ENCODE assay signal across 19 mouse cellular contexts in genomic region chr6:50593334-50593845, GRCm38 (mm10). TPM values are rescaled to one million over a fixed set of nuclear protein-coding genes. Genes with fewer than 3 reads are reported as not detected.
DNase-seq lines count a peak whose midpoint lies in the region; ATAC-seq and TF ChIP-seq lines count a peak whose summit lies in the region.
"Had no signal": no experiment of that assay in that cellular context is flagged by ENCODE, and none has a peak within 500 bp of the region (broad histone marks: within the 10 kb centered on the region; RNA-seq: fewer than 3 reads in every experiment).

No protein-coding gene starts in this region.

- H3K9ac ChIP-seq in kidney, postnatal 0 days (ENCODE audit: low read depth, low read length) = no peak overlapping the region
- H3K9ac ChIP-seq: forebrain, embryonic 12.5 days; hindbrain, embryonic 14.5 days; intestine, embryonic 15.5 days; kidney, embryonic 15.5 days; limb, embryonic 15.5 days had no signal

- peak; percentile 48; the same call in 1 of the 2 replicates for TF ChIP-seq CTCF in kidney, postnatal 0 days (IDR thresholded peaks at IDR 0.05; ENCODE audit: low read depth)

- WGBS in kidney, postnatal 0 days = 72% methylated on average over 10 of the region's 10 CpGs

- DNase-seq in kidney, postnatal 0 days (ENCODE audit: low spot score) = no peak
- DNase-seq in kidney, postnatal 25 days = no peak
- DNase-seq in 3134 (ENCODE audit: extremely low read depth, insufficient read length, low spot score) (peak; percentile 39), 3T3-L1 (ENCODE audit: low read depth, low spot score) (peak; percentile 71), NIH3T3 (ENCODE audit: low read depth) (peak; percentile 48)
- DNase-seq in thymus, postnatal 10 days (ENCODE audit: low spot score in 2 of 2) = no peak
- no peak for DNase-seq in urinary bladder, postnatal 25 days (ENCODE audit: low spot score)
- DNase-seq in right cerebral cortex, postnatal 10 days (ENCODE audit: low spot score in 2 of 2) = no peak
- DNase-seq: cerebellum, adult 8-10 months; gastrocnemius, postnatal 36 days; heart, postnatal 14 days; layer of hippocampus, postnatal 36 days; lung, postnatal 36 days had no signal

- no peaks in the 10 kb centered on the region for H3K36me3 ChIP-seq in kidney, postnatal 0 days (ENCODE audit: insufficient read depth, low read length)
- H3K36me3 ChIP-seq: forebrain, embryonic 12.5 days; intestine, embryonic 15.5 days; kidney, embryonic 15.5 days; limb, embryonic 15.5 days had no signal

- no peaks in the 10 kb centered on the region for H3K9me3 ChIP-seq in kidney, postnatal 0 days (replicated peaks; ENCODE audit: low read length)
- H3K9me3 ChIP-seq: forebrain, embryonic 12.5 days; intestine, embryonic 15.5 days; kidney, embryonic 15.5 days; limb, embryonic 15.5 days had no signal

- ATAC-seq in kidney, postnatal 0 days (replicated peaks; ENCODE audit: low FRiP score, low read depth) = no peak
- ATAC-seq: intestine, embryonic 15.5 days had no signal

- no peak overlapping the region for H3K4me2 ChIP-seq in kidney, postnatal 0 days (ENCODE audit: low read length)
- H3K4me2 ChIP-seq: forebrain, embryonic 12.5 days; heart, embryonic 11.5 days; hindbrain, embryonic 14.5 days; intestine, embryonic 15.5 days; kidney, embryonic 15.5 days; limb, embryonic 15.5 days had no signal

- H3K4me1 ChIP-seq in kidney, postnatal 0 days (replicated peaks; ENCODE audit: insufficient read depth, low read length) = peaks cover 6% of the 10 kb centered on the region; the same call in 1 of the 2 replicates

- no peak overlapping the region for H3K4me3 ChIP-seq in kidney, postnatal 0 days (replicated peaks; ENCODE audit: low read depth, low read length)
- H3K4me3 ChIP-seq: forebrain, embryonic 12.5 days; intestine, embryonic 15.5 days; kidney, embryonic 15.5 days; limb, embryonic 15.5 days had no signal

- H3K27ac ChIP-seq in kidney, postnatal 0 days = no peak overlapping the region
- H3K27ac ChIP-seq: forebrain, embryonic 12.5 days; hindbrain, embryonic 14.5 days; intestine, embryonic 15.5 days; kidney, embryonic 15.5 days; limb, embryonic 15.5 days had no signal

- H3K27me3 ChIP-seq in kidney, postnatal 0 days (ENCODE audit: insufficient read depth, low read length) = no peaks in the 10 kb centered on the region
- H3K27me3 ChIP-seq: forebrain, embryonic 12.5 days; intestine, embryonic 15.5 days; kidney, embryonic 15.5 days; limb, embryonic 15.5 days had no signal

RNA-seq across cellular contexts. Expression of gene 4921507P07Rik, which starts 3.0 kb away (rescaled TPM):
- polyA plus RNA-seq in kidney, postnatal 0 days (2015; fragmentation: Nextera tagmentation; extraction: Ambion mirVana) = 0.82 and 1.1 TPM in 2 replicates

RNA-seq across cellular contexts. Expression of gene Cycs, which starts 27.1 kb away (rescaled TPM):
- polyA plus RNA-seq in kidney, postnatal 0 days (2015; fragmentation: Nextera tagmentation; extraction: Ambion mirVana) = 122 and 134 TPM in 2 replicates

Comparison
In these comparisons a context has a peak if more than half of its experiments do, and no peak if none do; other contexts are left out.
1. DNase-seq: peak in 3134 (single experiment), 3T3-L1 (single experiment) and NIH3T3 (single experiment); none in kidney, postnatal 0 days (single experiment), kidney, postnatal 25 days (0 of 2), thymus, postnatal 10 days (0 of 2), urinary bladder, postnatal 25 days (single experiment) and right cerebral cortex, postnatal 10 days (0 of 2).